Mouse (Mus musculus) neural tube, embryonic 10.5 days (tissue): ENCODE measurements around the gene Pmm2.

Source experiments
- DNase-seq: peaks from one replicate; pipeline ENCODE4 v3.0.0-alpha.2; 2017; ENCODE audit warnings: low spot score; ENCODE audit errors: extremely low spot score

The Pmm2 gene

DNA sequence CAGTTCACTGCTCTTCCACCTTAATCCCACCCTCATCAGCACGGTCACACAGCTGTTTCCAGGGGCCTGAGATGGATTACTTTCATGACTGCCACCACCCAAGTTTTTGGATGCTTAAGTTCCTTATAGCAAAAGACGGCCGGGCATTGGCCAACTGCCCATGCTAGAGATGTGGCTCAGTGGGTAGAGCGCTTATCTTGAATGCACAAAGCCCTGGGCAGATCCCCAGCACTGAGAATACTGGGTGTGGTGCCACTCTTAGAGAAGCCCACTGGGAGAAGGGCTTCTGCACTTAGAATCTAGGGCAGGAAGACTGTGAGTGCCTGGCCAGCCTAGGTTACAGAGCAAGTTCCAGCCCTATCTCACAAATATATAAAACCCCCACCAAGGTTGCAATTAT lies 41.2 kb downstream of the Pmm2 start:
- DNase-seq, result no peak

DNA sequence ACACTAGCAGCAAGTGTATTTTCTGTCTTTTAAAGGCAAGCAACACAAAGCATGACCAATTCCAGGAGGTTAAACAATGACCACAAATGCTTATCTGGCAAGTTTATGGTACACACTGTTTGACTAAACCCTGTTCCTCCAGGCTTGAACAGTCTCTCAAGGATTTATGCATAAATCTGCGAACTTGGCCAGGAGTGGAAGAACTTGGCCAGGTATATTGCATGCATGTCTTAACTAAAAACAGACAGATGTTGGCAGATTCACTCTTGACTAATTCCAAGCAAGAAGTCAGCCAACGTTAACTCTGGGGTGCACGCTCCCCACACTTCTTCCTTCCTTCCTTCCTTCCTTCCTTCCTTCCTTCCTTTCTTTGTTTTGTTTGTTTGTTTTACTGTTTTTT lies 42.3 kb downstream of the Pmm2 start:
- DNase-seq, result no peak

DNA sequence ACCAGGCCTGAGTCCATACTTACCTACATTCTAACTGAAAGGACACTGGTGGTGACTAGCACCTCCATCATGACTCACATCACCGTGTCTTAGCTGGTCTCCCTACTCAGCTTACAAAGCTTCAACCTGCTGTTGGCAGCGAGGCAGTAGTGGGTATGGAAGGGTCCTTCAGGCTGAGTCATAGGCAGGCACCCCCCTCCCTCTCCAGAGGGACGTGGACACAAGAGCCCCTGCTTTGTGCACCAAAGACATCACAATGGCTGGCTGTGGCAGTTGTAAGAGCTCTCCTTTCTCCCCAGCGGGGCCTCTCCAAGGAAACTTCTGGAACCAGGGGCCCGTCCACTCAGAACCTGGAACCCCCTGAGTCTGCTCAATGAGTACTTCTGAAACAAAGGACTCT lies 43.0 kb downstream of the Pmm2 start, which contains the start of gene Gm5767:
Gene Gm5767 (plus strand): TSS at position 301 of the 400 bp plus-strand sequence.
- no peak for DNase-seq

DNA sequence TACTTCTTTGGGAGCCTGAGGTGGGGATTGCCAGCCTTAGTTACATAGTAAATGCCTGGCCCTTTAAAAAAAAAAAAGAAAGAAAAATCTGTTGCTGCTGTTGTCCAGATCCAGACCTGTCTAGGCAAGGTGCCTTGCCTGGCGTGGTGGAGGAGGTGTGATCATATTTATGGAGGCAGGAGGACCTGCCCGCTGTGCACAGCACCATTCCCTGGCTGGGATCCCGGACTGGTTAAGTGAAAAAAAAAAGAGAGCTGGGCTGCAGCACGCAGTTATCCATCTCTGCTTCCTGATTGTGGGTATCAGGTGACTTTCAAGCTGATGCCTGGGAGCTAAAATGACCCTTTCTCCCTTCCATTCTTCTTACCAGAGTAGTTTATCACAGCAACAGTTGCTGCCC lies 47.6 kb downstream of the Pmm2 start:
- DNase-seq, result no peak

DNA sequence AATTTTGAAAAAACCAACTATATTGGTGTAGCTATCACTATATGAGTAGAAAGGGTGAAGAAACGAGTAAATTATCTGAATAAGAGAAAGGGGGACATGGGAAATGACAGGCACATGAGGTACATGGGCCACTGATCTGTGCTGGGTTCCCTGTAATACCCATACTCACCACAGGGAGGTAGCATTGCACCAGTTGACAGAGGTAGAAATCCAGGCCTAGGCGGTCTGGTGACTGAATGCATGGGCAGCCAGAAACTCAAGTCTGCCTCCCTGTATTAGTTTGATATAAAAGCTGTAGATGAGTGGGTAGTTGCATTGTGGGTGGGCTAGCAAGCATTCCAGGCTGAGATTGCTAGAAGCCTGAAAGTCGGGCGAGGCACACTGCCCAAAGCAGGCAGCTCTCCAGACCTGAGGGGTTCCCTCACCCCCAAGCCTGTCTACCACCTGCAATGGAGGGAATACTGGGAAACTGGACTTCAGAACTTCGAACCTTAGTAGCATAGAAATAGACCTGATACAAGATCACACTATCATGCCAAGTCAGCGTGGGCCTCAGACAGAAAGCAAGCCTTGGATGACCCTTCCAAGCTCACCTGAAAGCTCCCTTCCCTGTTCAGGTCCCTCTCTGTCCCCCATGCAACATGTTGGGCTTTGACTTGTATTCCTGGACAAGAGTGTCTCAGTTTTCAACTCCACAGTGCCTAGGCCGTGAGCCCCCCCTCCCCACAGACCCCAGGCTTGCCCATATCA lies 48.8 kb downstream of the Pmm2 start:
- DNase-seq, result peak; percentile 71

DNA sequence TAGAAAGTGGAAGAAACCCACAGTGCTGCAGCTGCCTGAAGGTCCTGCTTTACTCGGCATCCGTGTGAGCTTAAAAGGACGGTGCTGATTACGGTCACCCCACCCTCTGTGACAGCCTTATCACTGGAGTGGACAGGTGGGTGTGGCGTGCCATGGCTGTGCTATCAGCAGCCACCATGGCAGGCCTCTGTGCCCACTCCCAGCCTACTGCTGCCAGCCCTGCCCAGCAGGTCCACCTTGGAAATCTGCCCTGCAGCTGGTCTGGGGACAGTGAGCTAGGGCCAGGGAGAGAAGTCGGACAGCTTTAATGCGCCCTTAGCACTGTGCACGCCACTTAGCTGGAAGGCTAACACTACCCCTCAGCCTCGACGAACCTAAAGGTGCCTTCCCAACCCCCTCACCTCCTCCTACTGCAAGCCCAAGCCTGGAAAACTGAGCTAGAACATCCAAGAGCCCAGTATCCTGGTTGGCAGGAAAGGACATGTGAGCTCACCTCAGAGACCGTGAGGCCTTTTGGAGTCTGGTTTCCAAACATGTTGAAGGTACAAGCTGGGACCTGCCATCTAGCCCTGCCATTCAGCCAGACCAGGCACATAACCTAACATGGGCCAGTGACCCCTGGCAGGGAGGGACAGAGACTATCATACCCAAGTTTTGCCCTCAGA lies 49.5 kb downstream of the Pmm2 start:
- DNase-seq, result no peak

DNA sequence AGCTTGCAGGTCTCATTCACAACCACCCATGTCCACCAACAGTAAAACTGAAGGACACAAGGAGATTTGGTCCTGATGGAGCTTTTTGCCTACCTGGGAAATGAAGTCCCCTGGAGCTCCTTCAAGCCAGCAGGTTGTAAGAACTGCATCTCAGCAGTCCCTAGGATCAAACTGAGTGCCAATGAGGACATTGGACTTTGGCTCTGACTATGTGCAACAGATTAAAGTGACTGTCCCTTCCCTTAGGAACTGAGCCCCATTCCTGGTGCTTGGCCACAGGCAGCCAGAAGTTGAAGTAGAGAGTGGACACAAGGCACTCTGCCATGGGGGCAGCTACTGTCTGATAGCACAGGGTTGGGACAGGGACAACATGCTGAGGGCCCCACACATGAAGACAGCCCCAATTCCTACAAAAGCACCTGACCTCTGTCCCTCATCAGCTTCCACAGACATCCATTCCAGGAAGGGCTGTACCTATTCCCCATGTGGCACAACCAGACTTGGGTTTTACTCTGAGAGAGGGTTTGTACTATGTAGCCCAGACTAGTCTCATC lies 50.2 kb downstream of the Pmm2 start:
- no peak for DNase-seq

DNA sequence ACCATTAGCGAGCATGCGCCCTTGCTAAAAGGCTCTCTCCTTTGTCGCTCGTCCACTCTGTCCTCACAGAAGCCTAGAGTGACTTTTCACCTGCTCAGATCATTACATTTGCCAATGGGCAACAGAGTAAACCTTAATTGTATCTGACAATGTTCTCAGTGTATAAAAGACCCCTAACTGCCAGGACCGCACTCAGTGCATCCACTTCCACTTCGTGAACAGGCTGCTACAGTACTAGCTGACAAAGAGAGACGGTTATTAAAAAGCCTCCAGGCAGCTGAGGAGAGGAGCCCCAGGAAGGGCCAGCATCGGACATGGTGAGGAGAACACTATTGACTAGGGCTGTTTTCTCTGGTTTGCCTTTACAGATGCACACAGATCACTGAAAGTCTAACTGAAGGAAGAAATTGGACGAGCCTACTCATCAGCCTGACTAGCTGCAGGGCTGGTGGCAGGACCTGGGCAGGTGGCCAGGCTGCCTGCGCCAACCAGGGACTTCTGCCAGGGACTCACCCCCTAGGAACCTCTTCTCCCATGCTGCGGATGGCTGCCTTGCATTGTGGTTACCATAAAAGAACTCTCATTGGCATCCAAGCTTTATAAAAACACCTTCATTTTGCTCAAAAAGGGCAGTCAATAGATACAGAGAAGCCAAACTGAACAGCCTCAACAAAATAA lies 52.6 kb downstream of the Pmm2 start:
- no peak for DNase-seq

DNA sequence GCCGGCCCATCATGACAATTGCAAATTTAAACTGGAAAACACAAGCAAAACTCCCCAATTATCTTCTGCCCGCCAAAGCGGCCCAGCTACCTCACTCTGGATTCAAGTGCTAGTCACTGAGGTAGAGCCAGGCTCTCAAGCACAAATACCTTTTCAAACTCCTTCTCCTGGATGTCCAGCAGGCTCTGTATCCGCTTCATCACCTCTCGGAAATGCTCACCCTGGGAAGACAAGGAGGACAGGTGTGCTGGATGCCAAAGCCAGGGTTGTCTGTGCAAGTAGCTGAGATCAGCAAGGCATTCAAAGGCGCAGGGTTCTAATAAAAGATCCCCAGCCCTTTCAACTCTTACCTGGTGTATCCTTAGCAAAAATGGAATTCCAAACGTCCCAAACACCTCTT lies 53.7 kb downstream of the Pmm2 start:
- DNase-seq, result no peak

DNA sequence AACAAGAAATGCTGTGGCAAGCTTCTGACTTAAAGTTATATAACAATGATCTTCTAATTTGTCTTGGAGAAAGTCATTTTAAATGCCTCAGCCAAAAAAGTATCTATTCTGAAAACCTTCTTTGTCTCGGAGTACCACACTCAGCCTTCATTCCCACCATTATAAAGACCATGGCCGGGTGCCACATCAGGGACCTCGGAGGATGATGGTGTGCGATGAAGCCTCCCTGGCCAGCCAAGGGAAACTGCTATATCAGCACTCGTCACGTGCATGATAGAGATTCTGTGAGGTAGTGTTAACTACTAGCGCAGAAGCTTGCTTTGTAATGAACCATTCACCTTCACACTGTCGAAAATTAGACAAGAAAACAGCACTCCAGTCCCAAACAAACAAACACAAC lies 62.1 kb downstream of the Pmm2 start:
- no peak for DNase-seq

DNA sequence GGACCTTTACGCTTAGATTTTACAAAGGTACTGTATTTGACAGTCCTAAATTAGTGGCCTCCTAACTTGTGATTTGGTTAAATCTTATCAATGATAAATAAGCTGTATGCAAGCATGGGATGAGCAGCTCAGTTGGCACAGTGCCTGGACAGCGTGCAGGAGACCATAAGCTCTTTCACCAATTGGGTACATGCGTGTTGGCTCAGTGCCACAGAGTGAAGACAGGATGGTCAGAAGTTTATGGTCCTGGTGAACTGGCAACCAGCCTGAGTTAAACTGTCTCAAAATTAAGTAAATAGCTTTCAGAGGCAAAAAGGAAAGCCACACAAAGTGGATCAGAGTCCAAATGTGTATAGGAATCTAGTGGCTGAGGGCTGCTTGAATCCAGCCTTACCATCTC lies 63.1 kb downstream of the Pmm2 start:
- no peak for DNase-seq

DNA sequence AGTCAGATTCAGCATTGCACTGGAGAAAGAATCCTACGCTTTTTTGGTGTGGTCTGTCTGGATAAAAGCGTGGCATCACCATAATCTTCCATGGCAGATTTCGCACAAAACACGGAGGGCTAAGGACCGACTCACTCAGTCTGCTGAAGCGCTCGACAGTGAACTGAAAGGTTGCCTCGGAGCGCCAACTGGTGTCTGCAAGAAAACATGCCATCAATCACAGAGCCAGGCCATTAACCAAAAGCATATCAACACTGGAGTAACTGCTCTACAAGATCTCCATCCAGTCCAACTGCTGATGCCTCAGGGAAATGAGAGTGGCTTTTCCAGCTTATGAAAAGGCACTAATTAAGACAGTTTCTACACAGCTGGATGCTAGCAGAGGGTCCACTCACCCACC lies 74.5 kb downstream of the Pmm2 start:
- DNase-seq, result no peak
